Mouse (Mus musculus) layer of hippocampus, adult 11-12 months (tissue): ENCODE data around the gene Gm11562.
"Not testable (repeated sequence)": the region's sequence is repeated elsewhere in the genome, so short reads cannot be mapped to it uniquely, and the experiment has no call there.

Experiments
- DNase-seq: peaks from one replicate; pipeline ENCODE4 v3.0.0; 2022; ENCODE audit warnings: low spot score

Gm11562 gene

DNA sequence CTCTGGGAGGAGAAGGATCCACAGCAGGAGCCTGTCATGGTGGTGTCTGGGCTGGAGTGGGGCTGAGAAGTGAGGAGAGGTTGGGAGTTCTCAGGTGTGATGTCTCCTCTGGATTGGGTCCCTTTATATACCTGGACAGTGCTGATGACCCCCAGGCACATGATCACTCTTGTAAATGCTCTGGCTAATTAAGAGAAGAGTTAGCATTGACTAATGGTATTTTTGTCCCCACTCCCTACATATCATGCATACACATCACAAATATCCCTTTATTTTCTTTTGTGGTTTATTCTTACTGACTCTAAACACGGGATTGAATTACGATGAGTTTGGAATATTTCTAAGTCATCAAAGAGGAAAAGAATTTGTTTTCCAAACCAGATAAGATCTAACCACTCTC lies at the start of gene Gm11562:
Gene Gm11562, minus strand, starts transcription at position 101 of the 400 bp plus-strand sequence.
- DNase-seq, result no peak

DNA sequence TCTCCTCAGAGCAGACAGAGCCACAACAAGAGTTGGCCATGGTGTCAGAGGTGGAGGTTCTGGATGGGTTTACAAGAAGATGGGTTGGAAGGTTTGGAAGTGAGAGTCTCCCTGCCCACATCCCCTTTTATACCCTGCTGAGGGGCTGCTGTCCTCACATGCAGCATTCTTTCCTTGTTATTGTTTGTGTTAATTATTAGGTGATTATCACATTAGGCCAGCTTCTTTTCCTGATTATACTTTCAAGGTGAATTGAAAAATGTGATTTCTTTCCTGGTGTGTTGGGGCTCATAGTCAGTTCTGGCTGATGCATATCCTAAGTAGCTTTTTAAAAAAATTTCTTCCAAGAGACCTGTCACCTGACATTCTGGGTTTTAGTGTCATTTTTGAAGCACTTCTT lies 45.6 kb upstream of the Gm11562 start, which contains the start of gene Krtap4-6:
Gene Krtap4-6, minus strand, starts transcription at position 101 of the 400 bp plus-strand sequence.
- DNase-seq, result no peak

DNA sequence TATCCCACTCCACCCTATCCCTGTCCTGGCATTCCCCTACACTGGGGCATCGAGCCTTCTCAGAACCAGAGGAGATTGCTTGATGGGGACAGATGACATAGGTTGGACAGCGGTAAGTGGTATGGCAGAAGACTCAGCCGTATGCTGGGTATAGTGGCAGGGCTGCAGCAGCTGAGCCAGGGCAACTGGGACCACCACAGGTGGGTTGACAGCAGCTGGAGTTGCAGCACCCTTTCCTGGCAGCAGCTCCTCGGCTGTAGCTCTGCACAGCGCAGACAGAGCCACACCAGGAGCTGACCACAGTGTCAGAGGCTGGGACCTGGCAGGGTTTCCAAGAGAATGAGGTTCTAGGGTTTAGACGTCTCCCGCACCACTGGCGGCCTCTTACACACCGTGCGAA lies 42.6 kb upstream of the Gm11562 start:
- DNase-seq, result no peak

DNA sequence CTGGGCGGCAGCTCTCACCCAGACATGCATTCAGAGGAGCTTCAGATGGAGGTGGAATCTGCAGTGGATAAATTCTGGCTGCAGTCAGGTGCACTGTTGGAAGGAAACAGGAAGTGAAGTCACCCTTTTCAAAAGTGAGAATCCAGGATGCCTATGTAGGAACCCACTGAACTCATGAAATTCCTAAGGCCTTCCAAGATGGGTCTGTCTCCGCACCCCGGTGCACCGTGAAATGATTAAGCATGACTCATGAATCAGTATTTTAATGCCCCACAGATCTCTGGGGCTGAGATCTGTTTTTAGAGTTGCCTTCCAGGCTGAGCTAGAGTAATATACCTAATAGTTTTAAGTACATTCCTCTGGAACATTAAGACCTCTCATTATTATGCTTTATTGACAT lies 39.0 kb upstream of the Gm11562 start:
- DNase-seq, result no peak

DNA sequence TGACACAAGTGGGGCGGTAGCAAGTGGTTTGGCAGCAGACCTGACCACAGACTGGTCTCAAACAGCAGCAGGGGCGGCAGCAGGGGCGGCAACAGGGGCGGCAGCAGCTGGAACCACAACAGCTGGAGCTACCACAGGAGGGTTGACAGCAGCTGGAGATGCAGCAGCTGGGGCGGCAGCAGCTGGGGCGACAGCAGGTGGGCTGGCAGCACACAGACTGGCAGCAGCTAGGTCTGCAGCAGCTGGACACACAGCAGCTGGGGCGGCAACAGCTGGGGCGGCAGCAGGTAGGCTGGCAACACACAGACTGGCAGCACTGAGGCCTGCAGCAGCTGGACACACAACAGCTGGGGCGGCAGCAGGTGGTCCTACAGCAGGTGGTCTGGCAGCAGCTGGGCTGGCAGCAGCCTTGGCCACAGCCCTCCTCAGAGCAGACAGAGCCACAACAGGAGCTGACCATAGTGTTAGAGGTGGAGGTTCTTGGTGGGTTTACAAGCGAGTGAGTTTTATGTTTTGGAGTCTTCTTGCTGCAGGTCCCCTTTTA lies 38.3 kb upstream of the Gm11562 start, which contains the start of gene Gm11563:
Gene Gm11563, minus strand, starts transcription at position 494 of the 544 bp plus-strand sequence.
- DNase-seq, result not testable (repeated sequence)

DNA sequence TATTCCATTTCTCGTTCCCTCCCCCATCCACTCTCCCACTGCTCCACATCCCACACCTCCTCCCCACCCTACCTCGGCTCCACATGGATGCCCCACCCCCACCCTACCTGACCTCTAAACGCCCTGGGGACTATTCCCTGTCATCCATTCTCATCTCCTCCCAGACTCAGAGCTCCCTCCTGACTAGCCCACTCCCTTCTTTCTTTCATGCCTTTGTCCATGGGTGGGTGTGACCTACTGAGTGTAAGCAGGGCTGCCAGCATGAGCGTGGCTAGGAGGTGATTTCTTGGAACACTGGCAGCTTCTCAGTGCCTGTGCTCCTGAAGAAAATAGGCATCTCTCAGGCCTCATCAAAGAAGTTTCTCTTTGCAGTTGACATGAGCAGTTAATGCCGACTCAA lies 36.8 kb upstream of the Gm11562 start:
- DNase-seq, result no peak

DNA sequence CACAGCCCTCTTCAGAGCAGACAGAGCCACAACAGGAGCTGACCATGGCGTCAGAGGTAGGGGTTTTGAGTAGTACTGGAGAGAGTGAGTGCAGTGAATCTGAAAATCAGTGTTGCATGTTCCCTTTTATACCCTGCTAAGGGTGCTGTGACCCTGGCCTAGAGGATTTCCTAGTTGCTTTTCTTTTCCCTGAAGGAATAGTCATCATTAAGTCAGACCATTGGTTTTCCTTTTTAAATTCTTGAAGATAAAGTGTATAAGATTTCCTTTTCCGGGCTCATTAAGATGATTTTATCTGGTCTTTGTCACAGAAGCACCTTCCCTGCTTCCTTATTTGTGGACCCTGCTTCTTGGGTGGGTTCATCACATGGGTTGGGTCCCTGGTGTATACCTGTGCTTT lies 29.9 kb upstream of the Gm11562 start, which contains the start of gene Gm11555:
Gene Gm11555, minus strand, starts transcription at position 101 of the 400 bp plus-strand sequence.
- no peak for DNase-seq

DNA sequence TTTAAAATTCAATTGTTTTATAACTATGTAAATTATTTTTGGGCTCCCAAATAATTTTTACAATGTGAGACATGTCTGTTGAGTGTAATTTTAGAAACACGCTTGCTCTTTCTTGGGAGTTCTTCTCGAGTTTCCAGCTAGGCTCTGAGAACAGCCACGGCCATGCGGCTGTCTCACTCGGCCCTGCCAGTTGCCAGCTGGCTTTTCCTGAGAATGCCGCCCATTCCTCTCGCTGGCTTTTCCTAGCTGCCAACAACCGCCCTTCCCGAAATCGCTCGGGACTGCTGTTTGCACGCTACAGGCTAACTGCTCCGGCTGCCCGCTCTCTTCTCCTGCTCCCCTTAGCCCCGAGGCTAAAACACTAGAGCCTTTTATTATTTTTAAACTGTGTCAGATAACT lies 26.2 kb upstream of the Gm11562 start:
- peak; percentile 4 for DNase-seq

DNA sequence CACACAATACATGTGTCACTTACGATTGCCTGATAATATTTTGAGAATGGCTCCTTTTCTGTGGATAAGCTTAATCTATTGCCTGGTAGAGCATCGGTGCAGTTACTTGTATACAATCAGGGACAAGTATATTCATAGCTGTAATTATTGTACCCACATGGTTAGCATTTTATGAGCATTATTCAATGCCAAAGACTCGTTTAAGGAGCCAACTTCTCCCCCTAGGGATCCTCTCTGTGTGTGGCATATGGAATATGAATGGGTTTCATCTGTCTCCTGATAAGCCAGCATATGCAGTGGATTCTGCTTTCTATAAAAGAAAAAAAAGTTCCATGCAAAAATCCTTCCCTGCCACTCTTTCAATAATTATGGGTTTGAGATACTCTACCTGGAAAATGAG lies 24.1 kb upstream of the Gm11562 start:
- DNase-seq, result peak; percentile 6

DNA sequence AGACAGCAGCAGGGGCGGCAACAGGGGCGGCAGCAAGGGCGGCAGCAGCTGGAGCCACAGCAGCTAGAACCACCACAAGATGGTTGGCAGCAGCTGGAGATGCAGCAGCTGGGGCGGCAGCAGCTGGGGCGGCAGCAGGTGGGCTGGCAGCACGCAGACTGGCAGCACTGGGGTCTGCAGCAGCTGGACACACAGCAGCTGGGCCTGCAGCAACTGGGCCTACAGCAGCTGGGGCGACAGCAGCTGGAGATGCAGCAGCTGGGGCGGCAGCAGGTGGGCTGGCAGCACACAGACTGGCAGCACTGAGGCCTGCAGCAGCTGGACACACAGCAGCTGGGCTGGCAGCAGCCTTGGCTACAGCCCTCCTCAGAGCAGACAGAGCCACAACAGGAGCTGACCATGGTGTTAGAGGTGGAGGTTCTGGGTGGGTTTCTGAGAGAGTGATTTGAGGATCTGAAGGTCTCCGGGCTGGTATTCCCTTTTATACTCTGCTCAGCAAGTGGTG lies 23.5 kb upstream of the Gm11562 start, which contains the start of gene Krtap4-7:
Gene Krtap4-7, minus strand, starts transcription at position 455 of the 505 bp plus-strand sequence.
- not testable (repeated sequence) for DNase-seq

DNA sequence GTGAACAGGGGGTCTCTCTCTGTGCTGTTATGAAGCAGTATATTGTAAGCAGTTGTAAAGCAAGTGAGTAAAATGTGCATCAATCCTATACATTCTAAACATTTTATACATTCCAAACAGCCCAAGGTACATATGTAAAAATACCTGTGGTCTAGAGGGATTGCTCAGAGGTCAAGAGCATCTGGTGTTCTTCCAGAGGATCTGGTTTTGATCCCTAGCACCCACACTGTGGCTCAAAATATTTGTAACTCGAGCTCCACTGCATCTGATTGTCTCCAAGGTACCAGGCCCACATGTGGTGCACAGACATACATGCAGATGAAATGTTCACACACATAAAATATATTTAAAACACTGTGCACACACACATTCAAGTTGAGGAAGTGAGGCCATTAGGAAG lies 20.7 kb upstream of the Gm11562 start:
- DNase-seq, result no peak

DNA sequence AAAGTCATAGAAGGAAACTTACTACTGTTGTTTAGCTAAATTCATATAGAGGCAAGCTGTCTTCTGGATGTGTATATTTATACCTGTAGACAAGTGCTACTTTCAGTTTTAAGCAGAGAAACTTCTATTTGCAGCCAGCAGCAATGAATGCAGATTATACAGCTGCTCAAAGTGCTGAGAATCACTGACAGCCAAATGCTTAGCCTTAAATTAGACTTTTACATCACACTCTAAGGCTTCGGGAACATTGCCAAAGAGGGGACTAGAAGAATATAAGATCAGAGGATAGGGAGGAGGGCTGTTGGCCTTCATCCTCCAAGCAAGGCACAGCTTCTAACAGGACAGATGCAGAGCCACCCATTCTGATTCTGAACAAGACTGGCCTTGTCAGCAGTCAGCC lies 16.9 kb upstream of the Gm11562 start:
- DNase-seq, result no peak

DNA sequence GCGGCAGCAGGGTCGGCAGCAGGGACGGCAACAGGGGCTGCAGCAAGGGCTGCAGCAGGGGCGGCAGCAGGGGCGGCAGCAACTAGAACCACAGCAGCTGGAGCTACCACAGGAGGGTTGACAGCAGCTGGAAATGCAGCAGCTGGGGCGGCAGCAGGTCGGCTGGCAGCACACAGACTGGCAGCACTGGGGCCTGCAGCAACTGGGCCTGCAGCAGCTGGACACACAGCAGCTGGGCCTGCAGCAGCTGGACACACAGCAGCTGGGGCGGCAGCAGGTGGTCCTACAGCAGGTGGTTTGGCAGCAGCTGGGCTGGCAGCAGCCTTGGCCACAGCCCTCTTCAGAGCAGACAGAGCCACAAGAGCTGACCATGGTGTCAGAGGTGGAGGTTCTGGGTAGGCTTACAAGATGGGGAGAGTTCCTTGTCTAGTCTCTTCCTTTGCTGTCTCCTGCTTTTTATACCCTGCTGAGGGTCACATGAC lies 14.5 kb upstream of the Gm11562 start, which contains the start of gene Krtap4-2:
Gene Krtap4-2, minus strand, starts transcription at position 432 of the 482 bp plus-strand sequence.
- no peak for DNase-seq

DNA sequence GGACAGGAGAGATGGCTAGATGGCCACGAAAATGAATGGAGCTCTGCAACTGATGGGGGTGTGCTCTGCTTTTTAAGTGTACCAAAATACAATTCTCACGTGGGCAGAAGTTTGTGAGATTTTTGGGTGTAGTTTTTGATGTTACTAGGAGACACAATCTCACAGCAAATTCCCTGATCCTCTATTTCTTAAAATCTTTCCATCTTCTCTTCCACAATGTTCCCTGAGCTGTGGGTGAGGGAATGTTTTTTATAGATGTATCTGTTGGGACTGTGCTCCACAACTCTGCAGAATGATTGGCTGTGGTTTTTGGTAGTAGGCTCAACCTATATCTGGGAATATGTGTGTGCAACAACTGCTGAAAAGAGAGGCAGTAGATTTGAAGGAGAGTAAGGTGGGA lies 13.1 kb upstream of the Gm11562 start:
- DNase-seq, result no peak

DNA sequence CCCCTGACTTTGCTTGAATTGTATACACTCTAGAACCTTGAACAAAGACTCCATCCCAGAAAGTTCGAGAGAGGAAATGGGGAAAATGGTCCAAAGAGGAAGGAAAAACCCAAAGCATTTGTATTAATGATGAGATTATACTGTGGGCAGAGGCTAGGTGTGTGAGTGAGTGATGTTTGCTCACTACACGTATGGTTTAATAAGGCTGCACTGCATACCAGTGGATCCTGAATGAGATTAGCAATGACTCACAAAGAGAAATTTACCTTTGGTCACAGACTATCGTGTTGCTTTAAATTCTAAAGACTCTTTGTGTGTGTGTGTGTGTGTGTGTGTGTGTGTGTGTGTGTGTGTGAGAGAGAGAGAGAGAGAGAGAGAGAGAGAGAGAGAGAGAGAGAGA lies 10.7 kb upstream of the Gm11562 start:
- no peak for DNase-seq

DNA sequence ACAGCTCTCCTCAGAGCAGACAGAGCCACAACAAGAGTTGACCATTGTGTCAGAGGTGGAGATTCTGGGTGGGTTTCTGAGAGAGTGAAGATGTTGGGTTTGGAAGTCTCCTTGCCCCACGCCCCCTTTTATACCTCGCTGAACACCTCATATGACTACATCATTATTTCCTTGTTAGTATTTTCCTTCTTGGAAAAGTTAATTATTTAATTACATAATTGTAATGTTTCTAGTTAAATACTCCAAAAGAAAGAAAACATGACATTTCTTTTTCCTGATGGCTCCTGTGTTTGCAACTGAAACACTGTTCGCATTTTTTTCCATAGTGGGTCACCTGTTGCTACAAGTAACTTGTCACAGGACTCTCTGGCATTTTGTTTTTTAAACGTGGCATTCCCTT lies 7.9 kb upstream of the Gm11562 start, which contains the start of gene Krtap4-1:
Gene Krtap4-1, minus strand, starts transcription at position 101 of the 400 bp plus-strand sequence.
- no peak for DNase-seq

DNA sequence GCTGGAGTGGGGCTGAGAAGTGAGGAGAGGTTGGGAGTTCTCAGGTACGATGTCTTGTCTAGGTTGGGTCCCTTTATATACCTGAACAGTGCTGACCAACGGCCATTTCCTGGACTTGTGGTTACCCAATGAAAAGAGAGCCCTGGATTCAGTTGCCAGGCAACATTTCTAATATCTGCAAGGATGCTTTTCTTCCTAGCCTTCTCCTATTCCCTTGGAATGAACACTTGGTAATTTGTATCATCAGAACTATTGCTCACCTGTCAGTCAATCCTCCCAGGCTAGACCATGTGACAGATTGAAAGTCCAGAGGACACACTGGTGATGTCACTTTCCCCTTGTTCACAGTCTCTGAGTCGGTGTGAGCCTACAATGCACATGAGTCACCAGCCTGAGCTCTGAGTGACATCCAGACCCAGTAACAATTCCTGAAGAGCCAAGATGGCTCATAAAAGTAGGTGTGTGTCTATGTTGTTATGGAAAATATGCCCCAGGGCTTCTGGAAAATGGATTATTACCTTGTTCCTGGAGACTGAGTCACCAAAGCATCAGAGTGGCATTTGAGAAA lies 5.4 kb downstream of the Gm11562 start, which contains the start of gene Krtap2-4:
Gene Krtap2-4, minus strand, starts transcription at position 51 of the 568 bp plus-strand sequence.
- DNase-seq, result no peak

DNA sequence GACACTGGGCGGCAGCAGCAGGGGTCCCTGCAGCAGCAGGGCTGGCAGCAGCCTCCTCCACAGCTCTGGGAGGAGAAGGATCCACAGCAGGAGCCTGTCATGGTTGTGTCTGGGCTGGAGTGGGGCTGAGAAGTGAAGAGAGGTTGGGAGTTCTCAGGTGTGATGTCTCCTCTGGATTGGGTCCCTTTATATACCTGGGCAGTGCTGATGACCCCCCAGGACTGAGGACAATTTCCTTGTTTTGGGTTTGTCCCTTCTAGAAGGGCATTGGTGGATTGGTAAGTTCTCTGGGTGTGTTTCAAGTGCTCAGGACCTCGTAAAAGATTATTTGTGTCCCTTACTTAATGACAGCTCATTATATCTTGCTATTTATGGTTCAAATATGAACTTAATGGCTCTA lies 10.1 kb downstream of the Gm11562 start, which contains the start of gene Gm11937:
Gene Gm11937, minus strand, starts transcription at position 101 of the 400 bp plus-strand sequence.
- not testable (repeated sequence) for DNase-seq

DNA sequence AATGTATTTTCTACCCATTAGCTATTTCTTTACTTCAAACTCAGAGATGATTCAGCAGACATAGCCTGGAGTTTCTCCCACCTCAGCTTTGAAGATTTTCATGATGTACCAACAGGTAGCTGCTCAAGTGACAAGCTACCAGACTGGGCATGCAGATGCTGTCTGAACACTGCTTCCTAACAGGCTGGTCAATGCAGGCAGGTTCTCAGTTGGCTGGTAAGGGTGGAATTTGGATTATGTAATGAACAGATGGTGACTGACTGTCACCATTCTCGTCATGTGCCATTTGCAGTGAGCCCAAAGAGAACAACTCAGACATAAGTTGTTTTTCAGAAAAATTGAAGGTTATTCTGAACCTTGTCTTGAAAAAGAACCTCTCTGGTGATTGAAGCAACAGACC lies 11.1 kb downstream of the Gm11562 start:
- DNase-seq, result peak; percentile 37

DNA sequence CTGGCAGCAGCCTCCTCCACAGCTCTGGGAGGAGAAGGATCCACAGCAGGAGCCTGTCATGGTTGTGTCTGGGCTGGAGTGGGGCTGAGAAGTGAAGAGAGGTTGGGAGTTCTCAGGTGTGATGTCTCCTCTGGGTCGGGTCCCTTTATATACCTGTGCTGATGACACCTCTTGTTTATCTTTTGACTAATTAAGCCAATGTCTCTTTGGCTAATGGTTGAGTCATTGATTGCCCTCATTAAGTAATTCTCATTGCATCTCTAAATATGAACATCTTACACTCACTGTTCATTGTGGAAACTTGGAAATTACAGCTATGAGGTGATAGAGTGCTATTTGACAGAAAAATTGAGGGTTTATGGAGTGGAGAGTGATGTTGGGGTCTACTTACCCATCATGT lies 17.0 kb downstream of the Gm11562 start, which contains the start of gene Gm11938:
Gene Gm11938, minus strand, starts transcription at position 101 of the 400 bp plus-strand sequence.
- not testable (repeated sequence) for DNase-seq

DNA sequence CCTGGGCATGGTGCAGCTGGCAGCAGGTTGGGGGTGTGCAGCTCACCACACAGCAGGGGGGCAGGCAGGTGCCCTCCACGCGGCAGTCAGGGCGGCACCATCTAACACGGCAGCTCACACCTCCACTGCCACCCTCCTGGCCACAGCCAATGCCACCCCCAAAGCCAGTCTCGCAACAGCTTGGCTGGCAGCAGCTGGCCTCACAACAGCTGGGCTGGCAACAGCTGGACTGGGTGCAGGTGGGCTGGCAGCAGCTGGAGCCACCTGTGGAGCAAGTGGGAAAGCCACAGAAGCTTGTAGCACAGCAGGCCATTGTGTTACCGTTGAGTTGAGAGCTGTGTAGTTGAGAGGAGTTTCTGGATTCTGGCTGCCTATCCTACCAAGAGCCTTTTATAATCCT lies 22.5 kb downstream of the Gm11562 start, which contains the start of gene Krtap9-3:
Gene Krtap9-3, minus strand, starts transcription at position 364 of the 400 bp plus-strand sequence.
- DNase-seq, result not testable (repeated sequence)

DNA sequence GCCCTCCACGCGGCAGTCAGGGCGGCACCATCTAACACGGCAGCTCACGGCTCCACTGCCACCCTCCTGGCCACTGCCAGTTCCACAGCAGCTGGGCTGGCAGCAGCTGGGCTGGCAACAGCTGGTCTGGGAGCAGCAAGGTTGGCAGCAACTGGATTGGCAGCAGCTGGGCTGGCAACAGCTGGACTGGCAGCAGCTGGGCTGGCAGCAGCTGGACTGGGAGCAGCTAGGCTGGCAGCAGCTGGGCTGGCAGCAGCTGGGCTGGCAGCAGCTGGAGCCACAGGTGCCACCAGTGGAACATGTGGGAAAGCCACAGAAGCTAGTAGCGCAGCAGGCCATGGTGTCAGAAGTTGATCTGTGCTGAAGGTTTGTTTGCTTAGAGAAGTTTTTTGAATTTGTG lies 29.3 kb downstream of the Gm11562 start, which contains the start of gene Krtap1-3:
Gene Krtap1-3, minus strand, starts transcription at position 359 of the 400 bp plus-strand sequence.
- no peak for DNase-seq

DNA sequence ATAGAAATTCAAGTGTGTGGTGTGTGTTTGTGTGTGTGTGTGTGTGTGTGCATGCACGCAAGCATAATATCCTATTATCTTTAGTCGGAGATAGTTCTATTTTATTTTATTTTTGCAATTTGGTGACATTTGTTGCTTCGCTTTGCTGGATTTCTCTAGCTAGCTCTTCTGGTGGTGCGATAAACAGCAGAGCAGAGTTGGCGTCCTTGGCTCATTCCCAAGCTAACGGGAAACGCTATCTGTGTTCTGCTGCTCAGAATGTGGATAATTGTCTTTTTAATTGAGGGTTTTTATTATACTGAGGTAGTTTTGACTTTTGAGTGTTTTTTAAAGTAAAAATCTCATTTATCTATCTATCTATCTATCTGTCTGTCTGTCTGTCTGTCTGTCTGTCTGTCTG lies 35.1 kb downstream of the Gm11562 start:
- DNase-seq, result peak; percentile 30
